In the genomic region with DNA sequence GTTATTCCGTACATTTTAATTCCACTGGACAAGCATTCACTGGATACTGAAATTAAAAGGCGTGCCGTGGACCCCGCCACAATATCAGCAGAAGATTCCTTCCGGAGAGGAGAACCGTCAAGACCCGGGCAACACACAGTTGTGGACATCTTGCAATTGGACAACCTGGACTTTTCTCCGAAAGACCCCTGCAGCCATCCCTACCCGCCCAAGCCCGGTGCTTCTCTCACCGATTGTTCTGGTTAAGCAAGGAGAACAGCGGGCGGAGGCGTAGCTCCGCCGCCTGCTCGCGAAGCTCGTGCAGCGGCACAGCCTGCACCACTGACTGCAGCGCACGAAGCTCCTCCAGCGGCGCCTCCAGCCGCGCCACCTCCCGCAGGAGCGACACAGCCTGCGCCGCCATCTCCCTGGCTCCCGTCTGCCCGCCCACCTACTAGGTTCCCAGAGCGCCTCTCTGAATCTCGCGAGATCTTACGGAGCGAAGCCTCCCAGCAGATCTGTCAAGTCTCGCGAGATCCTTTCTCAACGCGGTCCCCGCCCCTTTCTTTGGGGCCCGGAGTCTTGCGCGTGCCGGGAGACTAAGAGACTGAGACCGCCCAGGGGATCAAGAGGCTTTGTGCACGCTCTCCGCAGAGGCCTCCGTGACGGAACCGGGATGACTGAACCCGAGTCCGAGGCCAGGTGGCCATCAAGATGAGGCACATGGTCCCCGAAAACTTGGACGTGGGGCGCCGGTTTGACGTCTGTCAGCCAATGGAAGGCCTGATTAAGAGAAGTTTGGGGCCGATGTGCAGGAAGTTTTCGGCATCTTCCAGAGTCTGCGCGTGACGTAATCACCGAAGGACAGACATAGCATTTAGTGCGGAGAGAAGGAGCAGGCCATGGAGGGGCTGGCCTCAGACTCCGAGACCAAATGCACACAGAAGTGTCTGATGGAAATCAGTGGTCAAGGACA, we compare ENCODE assay signal across 8 mouse cellular contexts. TPM values are rescaled to one million over a fixed set of nuclear protein-coding genes. Genes with fewer than 3 reads are reported as not detected.
A peak's percentile ranks its signal among the peaks of the same experiment; 100 is the strongest.
DNase-seq lines count a peak whose midpoint lies in the region; ATAC-seq and TF ChIP-seq lines count a peak whose summit lies in the region.

No protein-coding gene starts in this region.

- peak overlapping the region; percentile 76 for H3K4me2 ChIP-seq in forebrain, embryonic 13.5 days
- peak overlapping the region; percentile 82 for H3K4me2 ChIP-seq in liver, postnatal 0 days (ENCODE audit: low read depth, low read length)
- peak overlapping the region; percentile 71 for H3K4me2 ChIP-seq in neural tube, embryonic 14.5 days (ENCODE audit: low read depth, low read length)

- H3K4me3 ChIP-seq in ES-Bruce4 (ENCODE audit: low read depth, low read length): peak overlapping the region; percentile 94
- peak overlapping the region; percentile 89 for H3K4me3 ChIP-seq in forebrain, embryonic 13.5 days
- peak overlapping the region; percentile 75 for H3K4me3 ChIP-seq in liver, postnatal 0 days (ENCODE audit: low read depth, low read length)
- H3K4me3 ChIP-seq in neural tube, embryonic 14.5 days (ENCODE audit: low read depth, low read length): peak overlapping the region; percentile 78

- H3K9me3 ChIP-seq in ES-Bruce4 (replicated peaks; ENCODE audit: control insufficient read depth, insufficient read depth, low read length, poor library complexity, severe bottlenecking): no peaks in the 10 kb centered on the region
- no peaks in the 10 kb centered on the region for H3K9me3 ChIP-seq in forebrain, embryonic 13.5 days (replicated peaks)
- no peaks in the 10 kb centered on the region for H3K9me3 ChIP-seq in liver, postnatal 0 days (ENCODE audit: low read length)
- no peaks in the 10 kb centered on the region for H3K9me3 ChIP-seq in neural tube, embryonic 14.5 days (ENCODE audit: control insufficient read depth, low read length)

- under 1% methylated on average over 66 of the region's 67 CpGs for WGBS in forebrain, embryonic 13.5 days
- under 1% methylated on average over 67 of the region's 67 CpGs for WGBS in large intestine, adult 2 months
- WGBS in liver, postnatal 0 days (ENCODE audit: insufficient replicate concordance): under 1% methylated on average over 67 of the region's 67 CpGs
- under 1% methylated on average over 67 of the region's 67 CpGs for WGBS in neural tube, embryonic 14.5 days

- no peak for TF ChIP-seq EP300 in ES-Bruce4 (IDR thresholded peaks at IDR 0.05; ENCODE audit: insufficient read depth, low read depth, low read length)
- peak; percentile 96 for TF ChIP-seq EP300 in liver, postnatal 0 days (IDR thresholded peaks at IDR 0.05; ENCODE audit: low read depth)

- peak; percentile 98 for ATAC-seq in cerebellum, adult (ENCODE audit: insufficient number of reproducible peaks, low FRiP score, low TSS enrichment)
- peak; percentile 99 for ATAC-seq in forebrain, embryonic 13.5 days
- ATAC-seq in liver, postnatal 0 days: peak; percentile 96
- peak; percentile 98 for ATAC-seq in neural tube, embryonic 14.5 days (ENCODE audit: low read depth)

- no peaks in the 10 kb centered on the region for H3K27me3 ChIP-seq in ES-Bruce4 (ENCODE audit: control insufficient read depth, insufficient read depth, low read length, poor library complexity, severe bottlenecking)
- peaks cover 26% of the 10 kb centered on the region for H3K27me3 ChIP-seq in forebrain, embryonic 13.5 days
- H3K27me3 ChIP-seq in liver, postnatal 0 days (ENCODE audit: insufficient read depth, low read length): no peaks in the 10 kb centered on the region
- peaks cover 9% of the 10 kb centered on the region for H3K27me3 ChIP-seq in neural tube, embryonic 14.5 days (ENCODE audit: control insufficient read depth, insufficient read depth, low read length)

- peak; percentile 95 to 96 for DNase-seq in heart, postnatal 10 days
- peak; percentile 99 for DNase-seq in large intestine, adult 2 months (ENCODE audit: low read depth, low spot score)
- DNase-seq in liver, postnatal 0 days: peak; percentile 97
- DNase-seq in testis, postnatal 10 days (ENCODE audit: low spot score): peak; percentile 92

- peak overlapping the region; percentile 59; the same call in 1 of the 2 replicates for H3K27ac ChIP-seq in ES-Bruce4 (ENCODE audit: insufficient read depth, low read length)
- H3K27ac ChIP-seq in forebrain, embryonic 13.5 days: peak overlapping the region; percentile 92
- peak overlapping the region; percentile 79 for H3K27ac ChIP-seq in liver, postnatal 0 days (ENCODE audit: low read depth)
- H3K27ac ChIP-seq in neural tube, embryonic 14.5 days (ENCODE audit: low read depth, low read length): peak overlapping the region; percentile 82

- H3K36me3 ChIP-seq in ES-Bruce4 (ENCODE audit: control insufficient read depth, insufficient read depth, low read length, poor library complexity, severe bottlenecking): peaks cover 5% of the 10 kb centered on the region
- H3K36me3 ChIP-seq in forebrain, embryonic 13.5 days (ENCODE audit: poor library complexity, severe bottlenecking): peaks cover 8% of the 10 kb centered on the region; the same call in 1 of the 2 replicates
- H3K36me3 ChIP-seq in liver, postnatal 0 days (replicated peaks; ENCODE audit: insufficient read depth, low read length): peaks cover 7% of the 10 kb centered on the region
- 0 out of 2 replicates have a peak, but pooled peaks cover 2% of the 10 kb centered on the region for H3K36me3 ChIP-seq in neural tube, embryonic 14.5 days (ENCODE audit: control insufficient read depth, insufficient read depth, low read length)

- no peaks in the 10 kb centered on the region for H3K4me1 ChIP-seq in ES-Bruce4 (ENCODE audit: control insufficient read depth, insufficient read depth, low read length)
- peaks cover 38% of the 10 kb centered on the region for H3K4me1 ChIP-seq in forebrain, embryonic 13.5 days
- peaks cover 19% of the 10 kb centered on the region for H3K4me1 ChIP-seq in liver, postnatal 0 days (ENCODE audit: insufficient read depth)
- H3K4me1 ChIP-seq in neural tube, embryonic 14.5 days (ENCODE audit: control insufficient read depth, insufficient read depth, low read length): peaks cover 25% of the 10 kb centered on the region

- peak overlapping the region; percentile 60 for H3K9ac ChIP-seq in ES-Bruce4 (ENCODE audit: low read depth, poor library complexity, severe bottlenecking)
- H3K9ac ChIP-seq in forebrain, embryonic 13.5 days: peak overlapping the region; percentile 91
- H3K9ac ChIP-seq in liver, postnatal 0 days (replicated peaks): peak overlapping the region; percentile 80
- H3K9ac ChIP-seq in neural tube, embryonic 14.5 days (replicated peaks; ENCODE audit: low read depth, low read length): peak overlapping the region; percentile 87

- no peak for TF ChIP-seq CTCF in ES-Bruce4 (IDR thresholded peaks at IDR 0.05; ENCODE audit: low read depth, low read length)
- no peak for TF ChIP-seq CTCF in liver, postnatal 0 days (IDR thresholded peaks at IDR 0.05; ENCODE audit: low read depth)

- peak; percentile 88 for TF ChIP-seq POLR2A in ES-Bruce4 (IDR thresholded peaks at IDR 0.05; ENCODE audit: insufficient read depth, low read length)

- intact Hi-C loops in heart, postnatal 10 days (cut with DNase I): loop anchor here (2.0 to 5.0 kb wide), 2 partner anchors 44 to 102 kb away; a partner anchor contains a TSS

RNA-seq across cellular contexts. Expression of a gene that starts 3.4 kb away (rescaled TPM):
- 1.9 and 7.4 TPM in 2 replicates for polyA plus RNA-seq in ES-Bruce4 (2011; ENCODE audit: insufficient read depth, insufficient read length, low read depth, missing spikeins)
- 0.08 TPM in 1 of 2 replicates, not detected in the other for polyA plus RNA-seq in forebrain, embryonic 13.5 days (2015; fragmentation: Nextera tagmentation; extraction: Ambion mirVana)
- under 1 TPM; 0.31 to 0.77 TPM for total RNA-seq in heart, postnatal 10 days (2021)
- polyA plus RNA-seq in large intestine, adult 2 months (2012; rRNA removed): 16.9 and 38.1 TPM in 2 replicates
- 7.2 and 8.5 TPM in 2 replicates for polyA plus RNA-seq in liver, postnatal 0 days (2015; fragmentation: Nextera tagmentation; extraction: Ambion mirVana)
- polyA plus RNA-seq in neural tube, embryonic 14.5 days (2014; fragmentation: Nextera tagmentation; extraction: Ambion mirVana): 0.36 TPM in 1 of 2 replicates, not detected in the other

RNA-seq across cellular contexts. Expression of a gene that starts 4.0 kb away (rescaled TPM):
- 63.9 and 77.6 TPM in 2 replicates for polyA plus RNA-seq in ES-Bruce4 (2011; ENCODE audit: insufficient read depth, insufficient read length, low read depth, missing spikeins)
- 101 and 109 TPM in 2 replicates for polyA plus RNA-seq in forebrain, embryonic 13.5 days (2015; fragmentation: Nextera tagmentation; extraction: Ambion mirVana)
- total RNA-seq in heart, postnatal 10 days (2021): 10 to 100 TPM; 15.7 to 18.6 TPM
- 11.2 and 13.2 TPM in 2 replicates for polyA plus RNA-seq in large intestine, adult 2 months (2012; rRNA removed)
- 36.0 and 37.3 TPM in 2 replicates for polyA plus RNA-seq in liver, postnatal 0 days (2015; fragmentation: Nextera tagmentation; extraction: Ambion mirVana)
- 97.0 and 101 TPM in 2 replicates for polyA plus RNA-seq in neural tube, embryonic 14.5 days (2014; fragmentation: Nextera tagmentation; extraction: Ambion mirVana)

RNA-seq across cellular contexts. Expression of a gene that starts 38.0 kb away (rescaled TPM):
- 4.6 and 4.7 TPM in 2 replicates for polyA plus RNA-seq in ES-Bruce4 (2011; ENCODE audit: insufficient read depth, insufficient read length, low read depth, missing spikeins)
- polyA plus RNA-seq in forebrain, embryonic 13.5 days (2015; fragmentation: Nextera tagmentation; extraction: Ambion mirVana): 0.10 TPM in 1 of 2 replicates, not detected in the other
- total RNA-seq in heart, postnatal 10 days (2021): not detected
- not detected in 2 replicates for polyA plus RNA-seq in large intestine, adult 2 months (2012; rRNA removed)
- polyA plus RNA-seq in liver, postnatal 0 days (2015; fragmentation: Nextera tagmentation; extraction: Ambion mirVana): 0.06 TPM in 1 of 2 replicates, not detected in the other
- polyA plus RNA-seq in neural tube, embryonic 14.5 days (2014; fragmentation: Nextera tagmentation; extraction: Ambion mirVana): not detected in 2 replicates

RNA-seq across cellular contexts. Expression of a gene that starts 43.0 kb away (rescaled TPM):
- polyA plus RNA-seq in ES-Bruce4 (2011; ENCODE audit: insufficient read depth, insufficient read length, low read depth, missing spikeins): 10.3 and 11.8 TPM in 2 replicates
- polyA plus RNA-seq in forebrain, embryonic 13.5 days (2015; fragmentation: Nextera tagmentation; extraction: Ambion mirVana): 4.2 and 4.5 TPM in 2 replicates
- 1 to 10 TPM; 3.5 to 3.8 TPM for total RNA-seq in heart, postnatal 10 days (2021)
- polyA plus RNA-seq in large intestine, adult 2 months (2012; rRNA removed): 2.8 and 3.1 TPM in 2 replicates
- polyA plus RNA-seq in liver, postnatal 0 days (2015; fragmentation: Nextera tagmentation; extraction: Ambion mirVana): 1.1 and 1.3 TPM in 2 replicates
- 2.7 and 3.8 TPM in 2 replicates for polyA plus RNA-seq in neural tube, embryonic 14.5 days (2014; fragmentation: Nextera tagmentation; extraction: Ambion mirVana)

RNA-seq across cellular contexts. Expression of a gene that starts 44.7 kb away (rescaled TPM):
- 74.5 and 82.0 TPM in 2 replicates for polyA plus RNA-seq in ES-Bruce4 (2011; ENCODE audit: insufficient read depth, insufficient read length, low read depth, missing spikeins)
- polyA plus RNA-seq in forebrain, embryonic 13.5 days (2015; fragmentation: Nextera tagmentation; extraction: Ambion mirVana): 86.8 and 103 TPM in 2 replicates
- total RNA-seq in heart, postnatal 10 days (2021): 10 to 100 TPM; 56.1 to 62.8 TPM
- polyA plus RNA-seq in large intestine, adult 2 months (2012; rRNA removed): 25.0 and 28.8 TPM in 2 replicates
- polyA plus RNA-seq in liver, postnatal 0 days (2015; fragmentation: Nextera tagmentation; extraction: Ambion mirVana): 36.1 and 38.3 TPM in 2 replicates
- 69.3 and 79.3 TPM in 2 replicates for polyA plus RNA-seq in neural tube, embryonic 14.5 days (2014; fragmentation: Nextera tagmentation; extraction: Ambion mirVana)

Comparison
In these comparisons a context has a peak if more than half of its experiments do, and no peak if none do; other contexts are left out.
1. Peak in every context shown above with its lines: DNase-seq, ATAC-seq, H3K4me3 ChIP-seq and H3K27ac ChIP-seq.